Mouse (Mus musculus) limb, embryonic 14.5 days (tissue): Measurements from ENCODE around the gene Syne3. TPM values are rescaled to one million over a fixed set of nuclear protein-coding genes. Genes with fewer than 3 reads are reported as not detected.

Source experiments
- ATAC-seq: fragments of 200-750 bp; cut with Nextera tagmentation; 2 replicates; pipeline ENCODE4 v1.8.0; 2017; ENCODE audit warnings: low read depth, moderate number of reproducible peaks, moderate TSS enrichment; ENCODE audit not compliant: low FRiP score
- DNase-seq: peaks from one replicate; pipeline ENCODE4 v3.0.0-alpha.2; 2015; ENCODE audit warnings: low spot score
- H3K27ac ChIP-seq: fragments of 300-500 bp; sonication (generic); replicated peaks from 2 replicates; pipeline ENCODE4 v1.5.1; 2014; ENCODE audit warnings: low read depth, mild to moderate bottlenecking, low read length, moderate library complexity, mixed read lengths
- H3K27me3 ChIP-seq: fragments of 300-500 bp; sonication (generic); 2 replicates; pipeline ENCODE4 v1.6.1; 2014; ENCODE audit warnings: low read length, mixed read lengths; ENCODE audit not compliant: control insufficient read depth, insufficient read depth
- H3K36me3 ChIP-seq: fragments of 300-500 bp; sonication (generic); 2 replicates; pipeline ENCODE4 v1.6.1; 2014; ENCODE audit warnings: mild to moderate bottlenecking, low read length, moderate library complexity, mixed read lengths; ENCODE audit not compliant: control insufficient read depth, insufficient read depth
- H3K4me1 ChIP-seq: fragments of 300-500 bp; sonication (generic); 2 replicates; pipeline ENCODE4 v1.6.1; 2014; ENCODE audit warnings: antibody characterized with exemption, low read length, mixed read lengths; ENCODE audit not compliant: control insufficient read depth, insufficient read depth
- H3K4me2 ChIP-seq: fragments of 300-500 bp; sonication (generic); replicated peaks from 2 replicates; pipeline ENCODE4 v1.6.1; 2014; ENCODE audit warnings: low read depth, mild to moderate bottlenecking, low read length, moderate library complexity; ENCODE audit not compliant: severe bottlenecking
- H3K4me3 ChIP-seq: fragments of 300-500 bp; sonication (generic); replicated peaks from 2 replicates; pipeline ENCODE4 v1.5.1; 2014; ENCODE audit warnings: low read length
- H3K9ac ChIP-seq: fragments of 300-500 bp; sonication (generic); 2 replicates; pipeline ENCODE4 v1.6.1; 2014; ENCODE audit warnings: mild to moderate bottlenecking, low read depth, low read length, moderate library complexity; ENCODE audit not compliant: severe bottlenecking
- H3K9me3 ChIP-seq: fragments of 300-500 bp; sonication (generic); 2 replicates; pipeline ENCODE4 v1.6.1; 2016; ENCODE audit warnings: low read length; ENCODE audit not compliant: control insufficient read depth
- POLR2A ChIP-seq: fragments of 200-500 bp; IDR thresholded peaks from 2 replicates; pipeline ENCODE4 v1.8.0; 2012; ENCODE audit warnings: inconsistent platforms, mild to moderate bottlenecking, moderate library complexity, borderline replicate concordance; ENCODE audit not compliant: insufficient read depth, insufficient read length; ENCODE audit errors: extremely low read depth
- WGBS: fragments of 180-500 bp; shearing (Covaris S2); extraction: QIAGEN DNeasy Blood & Tissue Kit; methylation state at CpG from one replicate; pipeline ENCODE4 v1.1.7; 2014; 5-methylcytosine and 5-hydroxymethylcytosine counted together
- polyA plus RNA-seq, 2 experiments: library from polyadenylated mRNA; depleted of rRNA in 1 of 2; stranded (reverse) in 1 of 2; unstranded in 1 of 2; fragments of >200 nt; fragmentation: Nextera tagmentation in 1 of 2; extraction: Ambion mirVana in 1 of 2; gene quantifications; 2 replicates each; pipeline versions ENCODE4 v1.2.1 to v1.2.3; 2012 to 2014

Gene Syne3
- polyA plus RNA-seq, 2 experiments, result 2.0 to 2.6 TPM

GRCm38 (mm10) chr12:105003715-105004114 lies 5.9 kb downstream of the Syne3 start:
- peaks cover 9% of the 10 kb centered on the region; the same call in 1 of the 2 replicates for H3K27me3 ChIP-seq
- no peaks in the 10 kb centered on the region for H3K36me3 ChIP-seq
- no peak overlapping the region for H3K27ac ChIP-seq
- no peak overlapping the region for H3K4me3 ChIP-seq
- no peak overlapping the region for H3K9ac ChIP-seq
- TF ChIP-seq POLR2A, result no peak
- peaks cover 5% of the 10 kb centered on the region for H3K4me1 ChIP-seq
- ATAC-seq (no peak), DNase-seq (no peak)
- H3K9me3 ChIP-seq, result no peaks in the 10 kb centered on the region
- H3K4me2 ChIP-seq, result no peak overlapping the region
- WGBS, result 46% methylated on average over 3 of the region's 3 CpGs

GRCm38 (mm10) chr12:105003158-105003557 lies 6.5 kb downstream of the Syne3 start:
- H3K27me3 ChIP-seq, result peaks cover 9% of the 10 kb centered on the region; the same call in 1 of the 2 replicates
- WGBS, result 43% methylated on average over 9 of the region's 9 CpGs
- H3K4me2 ChIP-seq, result no peak overlapping the region
- no peaks in the 10 kb centered on the region for H3K36me3 ChIP-seq
- H3K4me3 ChIP-seq, result no peak overlapping the region
- peak; percentile 34 for DNase-seq
- H3K4me1 ChIP-seq, result no peaks in the 10 kb centered on the region; the same call in 1 of the 2 replicates
- no peak overlapping the region for H3K9ac ChIP-seq
- H3K9me3 ChIP-seq, result no peaks in the 10 kb centered on the region
- no peak for TF ChIP-seq POLR2A
- no peak overlapping the region for H3K27ac ChIP-seq
- ATAC-seq, result peak; percentile 73

- DNase-seq (peak; percentile 40), ATAC-seq (peak; percentile 87)
- 0 out of 2 replicates have a peak, but pooled peaks cover 4% of the 10 kb centered on the region for H3K27me3 ChIP-seq
- WGBS, result 69% methylated on average over 10 of the region's 10 CpGs
- H3K36me3 ChIP-seq, result no peaks in the 10 kb centered on the region
- no peak for TF ChIP-seq POLR2A
- no peak overlapping the region for H3K4me2 ChIP-seq
- H3K9ac ChIP-seq, result no peak overlapping the region
- no peaks in the 10 kb centered on the region for H3K9me3 ChIP-seq
- H3K27ac ChIP-seq, result no peak overlapping the region
- H3K4me1 ChIP-seq, result no peaks in the 10 kb centered on the region
- no peak overlapping the region for H3K4me3 ChIP-seq
These were observed 7.1 kb downstream of the Syne3 start for GRCm38 (mm10) chr12:105002340-105003132.

- 79% methylated on average over 9 of the region's 9 CpGs for WGBS
- Histone ChIP-seq H3K4me3 (no peak overlapping the region), H3K9me3 (no peaks in the 10 kb centered on the region), H3K9ac (no peak overlapping the region), H3K27me3 (no peaks in the 10 kb centered on the region), H3K4me1 (no peaks in the 10 kb centered on the region), H3K4me2 (no peak overlapping the region), H3K27ac (no peak overlapping the region), H3K36me3 (no peaks in the 10 kb centered on the region)
- ATAC-seq (no peak), DNase-seq (no peak)
- no peak for TF ChIP-seq POLR2A
These were observed 8.3 kb downstream of the Syne3 start for GRCm38 (mm10) chr12:105001317-105001716.

GRCm38 (mm10) chr12:105000487-105001283 lies 8.9 kb downstream of the Syne3 start:
- H3K4me1 ChIP-seq, result no peaks in the 10 kb centered on the region
- ATAC-seq, result no peak
- 71% methylated on average over 9 of the region's 9 CpGs for WGBS
- H3K27me3 ChIP-seq, result no peaks in the 10 kb centered on the region
- H3K4me2 ChIP-seq, result no peak overlapping the region
- no peaks in the 10 kb centered on the region for H3K9me3 ChIP-seq
- H3K36me3 ChIP-seq, result no peaks in the 10 kb centered on the region
- no peak overlapping the region for H3K27ac ChIP-seq
- no peak for TF ChIP-seq POLR2A
- H3K4me3 ChIP-seq, result no peak overlapping the region
- H3K9ac ChIP-seq, result no peak overlapping the region
- DNase-seq, result no peak
